Mouse (Mus musculus): ENCODE measurements around the gene Olfr1364.

Gene Olfr1364

GRCm38 (mm10) chr13:21581659-21582058, at the start of gene Olfr1364:
Olfr1364 (minus strand) TSS chr13:21581759.
- in situ Hi-C loops (cut with MboI, MseI): no loop called here

GRCm38 (mm10) chr13:21613922-21614321, 32.4 kb upstream of the Olfr1364 start, which contains the start of gene Olfr1362:
Olfr1362 (minus strand) TSS chr13:21614022.
- in situ Hi-C loops (cut with MboI, MseI): no loop called here

GRCm38 (mm10) chr13:21591618-21592017, 10.1 kb upstream of the Olfr1364 start:
- in situ Hi-C loops (cut with MboI, MseI): no loop called here

GRCm38 (mm10) chr13:21559793-21560192, 21.8 kb downstream of the Olfr1364 start, which contains the start of gene Olfr1535:
Olfr1535 (minus strand) TSS chr13:21559893.
- in situ Hi-C loops (cut with MboI, MseI): no loop called here

GRCm38 (mm10) chr13:21550416-21551110, 31.0 kb downstream of the Olfr1364 start:
- in situ Hi-C loops (cut with MboI, MseI): no loop called here

GRCm38 (mm10) chr13:21549487-21549886, 32.1 kb downstream of the Olfr1364 start:
- in situ Hi-C loops (cut with MboI, MseI): no loop called here

GRCm38 (mm10) chr13:21542708-21543107, 38.9 kb downstream of the Olfr1364 start, which contains the start of gene Olfr1366:
Olfr1366 (minus strand) TSS chr13:21542808.
- in situ Hi-C loops (cut with MboI, MseI): no loop called here

- in situ Hi-C loops (cut with MboI, MseI): no loop called here
These were observed 50.8 kb downstream of the Olfr1364 start, which contains the start of gene Zkscan8 for GRCm38 (mm10) chr13:21530781-21531201. Zkscan8 (minus strand) TSS chr13:21531120.

GRCm38 (mm10) chr13:21530136-21530535, 51.4 kb downstream of the Olfr1364 start:
- in situ Hi-C loops (cut with MboI, MseI): no loop called here
